Mouse (Mus musculus): ENCODE results near the gene Fsd2.

GRCm38 (mm10) chr7:81569851-81570250 is 3.1 kb upstream of the Fsd2 start:
- TF ChIP-seq POLR2A (IDR thresholded peaks at IDR 0.05; ENCODE audit: insufficient read depth, low read depth, low read length) (no peak), EP300 (IDR thresholded peaks at IDR 0.05; ENCODE audit: insufficient read depth, low read depth, low read length) (no peak), CTCF (IDR thresholded peaks at IDR 0.05) (no peak)

Measured in heart, adult 2 months (tissue).